Mouse (Mus musculus): ENCODE results near the gene Kng1. TPM values are rescaled to one million over a fixed set of nuclear protein-coding genes. Genes with fewer than 3 reads are reported as not detected.

Gene Kng1
- polyA plus RNA-seq, 1 experiment, result 0.41 TPM

DNA sequence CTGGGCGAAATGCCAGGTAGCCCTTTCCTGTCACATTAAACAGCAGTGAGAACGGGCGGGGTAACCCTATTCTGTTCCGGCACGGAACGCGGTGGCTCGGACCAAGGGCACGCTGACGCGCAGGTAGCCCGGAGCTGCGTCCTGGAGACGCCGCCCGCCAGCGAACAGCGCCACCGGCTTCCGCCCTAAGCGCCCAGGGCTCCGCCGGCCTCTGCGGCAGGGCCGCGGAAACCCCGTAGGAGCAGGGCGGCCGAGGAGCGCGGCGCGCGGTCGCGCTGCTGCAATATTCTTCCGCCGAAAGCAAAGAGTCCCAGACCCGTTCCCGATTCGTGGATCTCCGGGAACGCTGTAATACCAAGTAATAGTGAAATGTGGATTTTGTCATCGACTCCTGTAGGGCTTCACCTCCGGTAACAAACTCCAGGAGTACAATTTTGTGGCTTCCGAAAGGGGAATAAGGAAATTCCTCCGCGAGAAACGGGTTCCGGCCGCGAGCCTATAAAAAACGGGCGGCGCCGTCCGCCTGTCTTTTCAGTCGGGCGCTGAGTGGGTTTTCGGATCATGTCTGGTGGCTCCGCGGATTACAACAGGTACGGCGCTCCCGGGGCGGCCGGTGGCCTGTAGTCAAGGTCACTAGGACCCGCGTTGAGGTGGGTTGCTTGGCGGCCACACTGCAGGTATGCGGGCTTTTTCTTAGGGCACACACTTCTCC lies 49.7 kb downstream of the Kng1 start, which contains the start of gene Eif4a2:
Gene Eif4a2 (plus strand): TSS at position 214 of the 712 bp plus-strand sequence.
- H3K36me3 ChIP-seq (ENCODE audit: control insufficient read depth, insufficient read depth, low read length), result peaks cover 21% of the 10 kb centered on the region
- H3K27me3 ChIP-seq (replicated peaks; ENCODE audit: control insufficient read depth, insufficient read depth, low read length), result no peaks in the 10 kb centered on the region
- H3K27ac ChIP-seq (ENCODE audit: insufficient read depth, low read depth, low read length), result peak within 1 kb of the TSS; percentile 97
- WGBS, result under 1% methylated on average over 71 of the region's 71 CpGs
- H3K4me3 ChIP-seq (ENCODE audit: insufficient read depth, low read depth, low read length), result peak within 1 kb of the TSS; percentile 68
- TF ChIP-seq CTCF (conservative IDR thresholded peaks at IDR 0.05; ENCODE audit: insufficient read depth, insufficient read length, low read depth, low read length), result no peak
- peak; percentile 96 for TF ChIP-seq POLR2A (IDR thresholded peaks at IDR 0.05; ENCODE audit: low read depth, low read length)
- peak; percentile 95 for DNase-seq
- H3K4me1 ChIP-seq (ENCODE audit: control insufficient read depth, insufficient read depth, low read length), result peaks cover 8% of the 10 kb centered on the region; the same call in 1 of the 2 replicates

DNA sequence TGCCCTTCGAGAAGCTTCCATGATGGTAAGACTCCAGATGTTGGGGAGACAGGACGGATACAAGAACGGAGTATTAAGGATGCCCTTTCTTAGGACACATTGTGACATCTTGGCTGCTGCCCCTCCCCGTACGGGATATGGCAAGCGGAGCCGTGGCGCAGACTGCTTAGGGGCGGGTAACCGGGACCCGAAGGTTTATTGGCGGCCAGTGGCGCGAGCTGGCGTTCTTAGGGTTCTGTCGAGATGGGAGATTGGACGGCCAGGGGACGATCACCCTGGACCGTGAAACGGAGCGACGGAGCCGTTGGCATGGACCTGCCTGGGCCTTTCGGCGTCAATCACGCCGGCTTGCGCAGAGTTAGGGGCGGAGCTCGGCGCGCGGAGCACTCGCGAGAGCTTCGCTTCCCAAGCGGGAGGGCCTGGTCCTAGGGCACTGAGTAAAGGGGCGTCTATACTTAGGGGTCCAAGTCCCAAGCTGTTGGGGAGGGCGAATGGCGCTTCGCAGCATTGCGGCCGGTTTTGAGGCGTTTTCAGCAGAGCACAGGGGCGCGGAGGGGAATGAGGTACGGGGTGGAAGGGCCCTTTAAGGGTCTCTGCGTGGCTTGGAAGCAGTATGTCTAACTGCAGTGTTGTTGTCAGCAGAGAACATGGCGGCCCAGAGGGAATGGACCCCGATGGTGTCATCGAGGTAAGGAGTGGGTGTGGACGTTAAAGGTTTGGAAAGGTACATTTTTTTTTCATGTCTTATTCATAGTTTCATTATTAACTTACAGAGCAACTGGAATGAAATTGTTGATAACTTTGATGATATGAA lies 50.5 kb downstream of the Kng1 start:
- WGBS, result under 1% methylated on average over 52 of the region's 52 CpGs
- Histone ChIP-seq H3K4me1 (ENCODE audit: control insufficient read depth, insufficient read depth, low read length) (peaks cover 8% of the 10 kb centered on the region; the same call in 1 of the 2 replicates), H3K27me3 (replicated peaks; ENCODE audit: control insufficient read depth, insufficient read depth, low read length) (no peaks in the 10 kb centered on the region), H3K36me3 (ENCODE audit: control insufficient read depth, insufficient read depth, low read length) (peaks cover 26% of the 10 kb centered on the region), H3K27ac (ENCODE audit: insufficient read depth, low read depth, low read length) (peak overlapping the region; percentile 97), H3K4me3 (ENCODE audit: insufficient read depth, low read depth, low read length) (peak overlapping the region; percentile 68)
- TF ChIP-seq CTCF (conservative IDR thresholded peaks at IDR 0.05; ENCODE audit: insufficient read depth, insufficient read length, low read depth, low read length) (no peak), POLR2A (IDR thresholded peaks at IDR 0.05; ENCODE audit: low read depth, low read length) (peak; percentile 88)
- DNase-seq, result peak; percentile 87

DNA sequence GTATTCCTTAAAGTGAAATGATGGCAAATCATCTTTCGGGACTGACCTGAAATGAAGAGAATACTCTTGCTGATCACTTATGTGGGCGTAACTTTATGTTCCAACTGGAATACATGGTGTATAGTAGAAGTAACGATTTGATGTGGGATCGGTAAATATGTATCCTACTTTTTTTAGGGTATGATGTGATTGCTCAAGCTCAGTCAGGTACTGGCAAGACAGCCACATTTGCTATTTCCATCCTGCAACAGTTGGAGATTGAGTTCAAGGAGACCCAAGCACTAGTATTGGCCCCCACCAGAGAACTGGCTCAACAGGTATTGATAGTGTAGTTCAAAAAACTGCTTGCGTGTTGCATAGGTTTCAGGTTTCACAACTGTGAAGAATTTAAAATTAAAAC lies 51.3 kb downstream of the Kng1 start:
- peaks cover 27% of the 10 kb centered on the region for H3K36me3 ChIP-seq (ENCODE audit: control insufficient read depth, insufficient read depth, low read length)
- no peak overlapping the region for H3K27ac ChIP-seq (ENCODE audit: insufficient read depth, low read depth, low read length)

DNA sequence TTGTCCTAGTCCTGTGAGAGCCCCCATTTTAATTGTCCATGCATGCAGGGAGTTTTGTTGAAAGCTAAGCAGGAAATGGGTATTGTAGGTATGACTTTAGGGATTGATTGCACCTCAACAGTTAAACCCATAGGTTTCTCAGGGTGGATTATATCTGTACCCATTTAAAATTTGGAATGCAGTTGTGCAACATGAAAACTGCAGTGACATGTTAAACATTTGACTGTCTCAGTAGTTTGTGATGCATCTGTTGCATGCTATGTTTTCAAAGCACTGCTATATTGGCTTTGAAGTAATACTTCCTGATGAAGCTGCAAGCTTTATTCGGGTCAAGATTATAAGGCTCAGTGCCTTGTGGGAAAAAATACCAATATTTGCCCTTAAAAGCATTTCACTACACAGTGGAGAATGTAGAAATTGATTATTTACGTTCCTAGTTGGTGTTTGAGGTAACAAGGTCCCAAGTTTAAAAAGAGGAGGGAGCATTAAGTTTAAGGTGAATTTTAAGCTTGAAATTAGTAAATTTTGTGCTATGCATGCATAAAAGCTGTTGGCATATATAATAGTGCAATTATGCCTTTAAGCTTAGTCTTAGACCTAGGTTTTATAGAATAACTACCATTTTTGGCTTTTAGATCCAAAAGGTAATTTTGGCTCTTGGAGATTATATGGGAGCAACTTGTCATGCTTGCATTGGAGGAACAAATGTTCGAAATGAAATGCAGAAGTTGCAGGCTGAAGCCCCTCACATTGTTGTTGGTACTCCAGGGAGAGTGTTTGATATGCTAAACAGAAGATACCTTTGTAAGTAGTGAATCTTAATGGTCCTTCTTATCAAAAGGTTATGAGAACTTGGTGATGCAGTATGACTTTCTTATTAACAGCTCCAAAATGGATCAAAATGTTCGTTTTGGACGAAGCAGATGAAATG lies 52.0 kb downstream of the Kng1 start:
- WGBS, result 21% methylated on average over 5 of the region's 5 CpGs
- no peak for DNase-seq
- Histone ChIP-seq H3K27ac (ENCODE audit: insufficient read depth, low read depth, low read length) (no peak overlapping the region), H3K27me3 (replicated peaks; ENCODE audit: control insufficient read depth, insufficient read depth, low read length) (no peaks in the 10 kb centered on the region), H3K36me3 (ENCODE audit: control insufficient read depth, insufficient read depth, low read length) (peaks cover 31% of the 10 kb centered on the region), H3K4me3 (ENCODE audit: insufficient read depth, low read depth, low read length) (peak overlapping the region; percentile 68; the same call in 1 of the 2 replicates), H3K4me1 (ENCODE audit: control insufficient read depth, insufficient read depth, low read length) (peaks cover 8% of the 10 kb centered on the region; the same call in 1 of the 2 replicates)
- TF ChIP-seq CTCF (conservative IDR thresholded peaks at IDR 0.05; ENCODE audit: insufficient read depth, insufficient read length, low read depth, low read length) (no peak), POLR2A (IDR thresholded peaks at IDR 0.05; ENCODE audit: low read depth, low read length) (no peak)

More for the DNA sequence above, 51.3 kb downstream of the Kng1 start:
- no peak for DNase-seq
- no peaks in the 10 kb centered on the region for H3K27me3 ChIP-seq (replicated peaks; ENCODE audit: control insufficient read depth, insufficient read depth, low read length)
- 3% methylated on average over 5 of the region's 5 CpGs for WGBS
- peak overlapping the region; percentile 68 for H3K4me3 ChIP-seq (ENCODE audit: insufficient read depth, low read depth, low read length)
- TF ChIP-seq POLR2A (IDR thresholded peaks at IDR 0.05; ENCODE audit: low read depth, low read length) (no peak), CTCF (conservative IDR thresholded peaks at IDR 0.05; ENCODE audit: insufficient read depth, insufficient read length, low read depth, low read length) (no peak)
- H3K4me1 ChIP-seq (ENCODE audit: control insufficient read depth, insufficient read depth, low read length), result peaks cover 8% of the 10 kb centered on the region; the same call in 1 of the 2 replicates

DNA sequence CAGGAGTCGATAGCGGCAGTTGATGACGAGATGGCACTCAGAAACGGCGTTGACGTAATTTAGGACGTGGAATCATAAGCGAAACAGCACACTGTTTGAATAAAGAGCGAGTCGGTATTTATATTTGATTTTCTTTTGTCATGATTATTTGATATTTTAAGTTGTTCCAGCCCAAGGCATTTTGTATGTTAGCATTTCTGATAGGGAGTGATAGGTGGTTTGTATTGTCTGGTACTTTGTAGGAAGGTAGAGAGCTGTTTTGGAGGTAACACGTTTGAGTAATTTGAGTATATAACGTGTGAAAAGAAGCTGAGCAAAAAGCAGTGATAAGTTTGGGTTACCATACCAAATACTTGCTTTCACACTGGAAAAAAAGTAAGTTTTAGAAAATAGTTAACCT lies 54.7 kb downstream of the Kng1 start:
- Histone ChIP-seq H3K4me1 (ENCODE audit: control insufficient read depth, insufficient read depth, low read length) (peaks cover 8% of the 10 kb centered on the region; the same call in 1 of the 2 replicates), H3K4me3 (ENCODE audit: insufficient read depth, low read depth, low read length) (no peak overlapping the region), H3K27me3 (replicated peaks; ENCODE audit: control insufficient read depth, insufficient read depth, low read length) (no peaks in the 10 kb centered on the region), H3K27ac (ENCODE audit: insufficient read depth, low read depth, low read length) (no peak overlapping the region), H3K36me3 (ENCODE audit: control insufficient read depth, insufficient read depth, low read length) (peaks cover 31% of the 10 kb centered on the region)
- no peak for TF ChIP-seq POLR2A (IDR thresholded peaks at IDR 0.05; ENCODE audit: low read depth, low read length)
- TF ChIP-seq CTCF (conservative IDR thresholded peaks at IDR 0.05; ENCODE audit: insufficient read depth, insufficient read length, low read depth, low read length), result no peak
- no peak for DNase-seq
- WGBS, result 68% methylated on average over 12 of the region's 12 CpGs

DNA sequence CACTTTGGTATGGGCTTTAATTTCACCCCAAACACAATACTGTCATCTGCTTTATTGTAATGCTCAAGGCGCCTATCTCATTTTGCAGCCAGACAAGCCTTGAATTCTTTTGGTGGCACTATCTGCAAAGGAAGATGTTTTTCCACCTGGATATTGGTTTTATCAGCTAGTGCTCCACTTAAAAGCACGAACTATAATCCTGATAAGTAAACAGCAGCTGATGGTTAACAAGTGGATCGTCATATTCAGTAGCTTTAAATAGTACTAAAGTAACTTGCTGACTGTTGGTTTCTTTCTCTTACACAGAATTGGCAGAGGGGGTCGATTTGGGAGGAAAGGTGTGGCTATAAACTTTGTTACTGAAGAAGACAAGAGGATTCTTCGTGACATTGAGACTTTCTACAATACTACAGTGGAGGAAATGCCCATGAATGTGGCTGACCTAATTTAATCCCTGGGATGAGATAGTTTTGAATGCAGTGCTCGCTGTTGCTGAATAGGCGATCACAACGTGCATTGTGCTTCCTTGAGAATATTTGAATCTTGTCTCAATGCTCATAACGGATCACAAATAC lies 55.3 kb downstream of the Kng1 start:
- 42% methylated on average over 9 of the region's 9 CpGs for WGBS

More for the DNA sequence above, 55.3 kb downstream of the Kng1 start:
- Histone ChIP-seq H3K27ac (ENCODE audit: insufficient read depth, low read depth, low read length) (no peak overlapping the region), H3K4me1 (ENCODE audit: control insufficient read depth, insufficient read depth, low read length) (peaks cover 8% of the 10 kb centered on the region; the same call in 1 of the 2 replicates), H3K27me3 (replicated peaks; ENCODE audit: control insufficient read depth, insufficient read depth, low read length) (no peaks in the 10 kb centered on the region), H3K4me3 (ENCODE audit: insufficient read depth, low read depth, low read length) (no peak overlapping the region), H3K36me3 (ENCODE audit: control insufficient read depth, insufficient read depth, low read length) (peaks cover 31% of the 10 kb centered on the region)
- no peak for DNase-seq
- TF ChIP-seq POLR2A (IDR thresholded peaks at IDR 0.05; ENCODE audit: low read depth, low read length) (no peak), CTCF (conservative IDR thresholded peaks at IDR 0.05; ENCODE audit: insufficient read depth, insufficient read length, low read depth, low read length) (no peak)

Measured in kidney, adult 2 months (tissue).